Mouse (Mus musculus) olfactory bulb, adult 2 months (tissue): ENCODE measurements around the gene Selplg.

Experiments
- CTCF ChIP-seq: fragments of 200-500 bp; IDR thresholded peaks from 2 replicates; pipeline ENCODE4 v1.5.1; 2012; ENCODE audit warnings: low read depth, mild to moderate bottlenecking, low read length, moderate library complexity; ENCODE audit not compliant: insufficient read depth
- POLR2A ChIP-seq: fragments of 200-500 bp; IDR thresholded peaks from 2 replicates; pipeline ENCODE4 v1.6.1; 2012; ENCODE audit warnings: mild to moderate bottlenecking, low read depth, low read length, moderate library complexity; ENCODE audit not compliant: insufficient read depth

- TF ChIP-seq POLR2A (no peak), CTCF (no peak)
Observed at GRCm38 (mm10) chr5:113877565-113877964, 45.1 kb upstream of the Selplg start.
